12 mouse cellular contexts compared by ENCODE assay signal in genomic region chr2:180437149-180437864, GRCm38 (mm10). TPM values are rescaled to one million over a fixed set of nuclear protein-coding genes. Genes with fewer than 3 reads are reported as not detected.
DNase-seq lines count a peak whose midpoint lies in the region; ATAC-seq and TF ChIP-seq lines count a peak whose summit lies in the region.
"Had no signal": no experiment of that assay in that cellular context is flagged by ENCODE, and none has a peak within 500 bp of the region (broad histone marks: within the 10 kb centered on the region; RNA-seq: fewer than 3 reads in every experiment).

No protein-coding gene starts in this region.

- DNase-seq in kidney, adult 2 months = peak; percentile 46
- DNase-seq in kidney, postnatal 25 days = no peak
- DNase-seq in limb, embryonic 10.5 days (ENCODE audit: low spot score) = no peak
- DNase-seq in adrenal gland, postnatal 14 days = no peak
- DNase-seq in layer of hippocampus, postnatal 36 days = no peak
- DNase-seq: cerebellum, adult 9-11 months; lung, postnatal 10 days had no signal

- WGBS in kidney, adult 2 months = 61% methylated on average over 5 of the region's 5 CpGs
- WGBS in limb, embryonic 10.5 days = 79% methylated on average over 5 of the region's 5 CpGs
- WGBS in midbrain, embryonic 15.5 days = 86% methylated on average over 5 of the region's 5 CpGs
- WGBS in midbrain, embryonic 16.5 days = 87% methylated on average over 5 of the region's 5 CpGs

- no peak overlapping the region for H3K4me3 ChIP-seq in kidney, adult 2 months (ENCODE audit: insufficient read depth, low read depth, low read length)
- no peak overlapping the region for H3K4me3 ChIP-seq in limb, embryonic 10.5 days
- no peak overlapping the region for H3K4me3 ChIP-seq in myocyte
- H3K4me3 ChIP-seq in midbrain, embryonic 15.5 days = no peak overlapping the region
- H3K4me3 ChIP-seq in midbrain, embryonic 16.5 days (ENCODE audit: low read depth, low read length) = no peak overlapping the region
- H3K4me3 ChIP-seq: heart, embryonic 13.5 days had no signal

- H3K36me3 ChIP-seq in kidney, adult 2 months (ENCODE audit: control insufficient read depth, insufficient read depth, low read length) = no peaks in the 10 kb centered on the region
- H3K36me3 ChIP-seq in limb, embryonic 10.5 days = no peaks in the 10 kb centered on the region
- H3K36me3 ChIP-seq in myocyte (ENCODE audit: control insufficient read depth, insufficient read depth) = no peaks in the 10 kb centered on the region
- no peaks in the 10 kb centered on the region for H3K36me3 ChIP-seq in midbrain, embryonic 15.5 days (replicated peaks)
- H3K36me3 ChIP-seq in midbrain, embryonic 16.5 days (ENCODE audit: control insufficient read depth, insufficient read depth, low read length) = no peaks in the 10 kb centered on the region
- H3K36me3 ChIP-seq: heart, embryonic 13.5 days had no signal

- H3K4me1 ChIP-seq in kidney, adult 2 months (ENCODE audit: control insufficient read depth, insufficient read depth, low read length) = peaks cover 6% of the 10 kb centered on the region; the same call in 1 of the 2 replicates
- peaks cover 69% of the 10 kb centered on the region for H3K4me1 ChIP-seq in limb, embryonic 10.5 days
- H3K4me1 ChIP-seq in midbrain, embryonic 15.5 days = no peaks in the 10 kb centered on the region
- no peaks in the 10 kb centered on the region for H3K4me1 ChIP-seq in midbrain, embryonic 16.5 days (ENCODE audit: control insufficient read depth, insufficient read depth, low read length)

- TF ChIP-seq POLR2A in kidney, adult 2 months (IDR thresholded peaks at IDR 0.05; ENCODE audit: low read depth, low read length) = no peak
- TF ChIP-seq POLR2A in myocyte (IDR thresholded peaks at IDR 0.05; ENCODE audit: insufficient read length, low read depth) = no peak

- no peak overlapping the region for H3K9ac ChIP-seq in midbrain, embryonic 15.5 days
- no peak overlapping the region for H3K9ac ChIP-seq in midbrain, embryonic 16.5 days (ENCODE audit: low read depth, low read length)
- H3K9ac ChIP-seq: heart, embryonic 13.5 days had no signal

- peak overlapping the region; percentile 63; the same call in 1 of the 2 replicates for H3K27ac ChIP-seq in kidney, adult 2 months (ENCODE audit: insufficient read depth, low read depth, low read length)
- peak overlapping the region; percentile 42; the same call in 1 of the 2 replicates for H3K27ac ChIP-seq in limb, embryonic 10.5 days
- no peak overlapping the region for H3K27ac ChIP-seq in midbrain, embryonic 15.5 days
- no peak overlapping the region for H3K27ac ChIP-seq in midbrain, embryonic 16.5 days (ENCODE audit: low read length)
- H3K27ac ChIP-seq: heart, embryonic 13.5 days; hindbrain, postnatal 0 days had no signal

- peak overlapping the region; percentile 24 for H3K4me2 ChIP-seq in myocyte (ENCODE audit: low read depth)
- H3K4me2 ChIP-seq in midbrain, embryonic 15.5 days = no peak overlapping the region
- no peak overlapping the region for H3K4me2 ChIP-seq in midbrain, embryonic 16.5 days (ENCODE audit: low read length)
- H3K4me2 ChIP-seq: heart, embryonic 13.5 days had no signal

- H3ac ChIP-seq in myocyte (ENCODE audit: control insufficient read depth, insufficient read length) = no peak overlapping the region

- H3K27me3 ChIP-seq in kidney, adult 2 months (replicated peaks; ENCODE audit: control insufficient read depth, insufficient read depth, low read length) = no peaks in the 10 kb centered on the region
- no peaks in the 10 kb centered on the region for H3K27me3 ChIP-seq in limb, embryonic 10.5 days (ENCODE audit: low read depth, poor library complexity, severe bottlenecking)
- peaks cover 6% of the 10 kb centered on the region for H3K27me3 ChIP-seq in myocyte (ENCODE audit: control insufficient read depth, insufficient read depth, insufficient read length)
- peaks cover 3% of the 10 kb centered on the region; the same call in 1 of the 2 replicates for H3K27me3 ChIP-seq in midbrain, embryonic 15.5 days (replicated peaks)
- no peaks in the 10 kb centered on the region for H3K27me3 ChIP-seq in midbrain, embryonic 16.5 days (ENCODE audit: control insufficient read depth, insufficient read depth, low read depth, low read length)

- no peaks in the 10 kb centered on the region for H3K9me3 ChIP-seq in limb, embryonic 10.5 days (replicated peaks)
- H3K9me3 ChIP-seq in midbrain, embryonic 15.5 days = no peaks in the 10 kb centered on the region
- no peaks in the 10 kb centered on the region for H3K9me3 ChIP-seq in midbrain, embryonic 16.5 days (replicated peaks; ENCODE audit: control insufficient read depth, low read length, poor library complexity, severe bottlenecking)
- H3K9me3 ChIP-seq: heart, embryonic 13.5 days had no signal

- ATAC-seq in midbrain, embryonic 15.5 days (replicated peaks) = no peak
- no peak for ATAC-seq in midbrain, embryonic 16.5 days
- ATAC-seq: hindbrain, postnatal 0 days had no signal

- no peaks in the 10 kb centered on the region for H3K79me2 ChIP-seq in myocyte (ENCODE audit: control insufficient read depth, insufficient read depth)

- TF ChIP-seq CTCF in kidney, adult 2 months (conservative IDR thresholded peaks at IDR 0.05; ENCODE audit: insufficient read depth, insufficient read length, low read depth, low read length) = no peak

TF ChIP-seq in myocyte, 11 proteins besides CTCF, POLR2A, EP300 and RAD21:
- no peak for TF ChIP-seq E2F4 (IDR thresholded peaks at IDR 0.05; ENCODE audit: insufficient read depth)
- TF ChIP-seq CEBPB (IDR thresholded peaks at IDR 0.05; ENCODE audit: insufficient read depth, poor library complexity, severe bottlenecking) = no peak
- TF ChIP-seq TCF12 (IDR thresholded peaks at IDR 0.05; ENCODE audit: insufficient read depth, poor library complexity, severe bottlenecking) = no peak
- TF ChIP-seq MAX (IDR thresholded peaks at IDR 0.05; ENCODE audit: low read depth) = no peak
- TF ChIP-seq MYOD1 (IDR thresholded peaks at IDR 0.05; ENCODE audit: control insufficient read depth in 1 of 3, insufficient read length in 2 of 3, low read depth in 2 of 3) = no peak

RNA-seq across cellular contexts. Expression of gene Slco4a1, which starts 18.7 kb away (rescaled TPM):
- polyA plus RNA-seq in kidney, adult 2 months (2012; rRNA removed) = 49.4 and 64.7 TPM in 2 replicates
- 0.41 and 1.8 TPM in 2 replicates for polyA plus RNA-seq in limb, embryonic 10.5 days (2016; fragmentation: Nextera tagmentation; extraction: Ambion mirVana)
- 0.18 TPM for polyA plus RNA-seq in myocyte (2012; fragmentation: generic; extraction: Trizol)
- total RNA-seq in adrenal gland, postnatal 14 days (2021) = 7.0 and 7.1 TPM in 2 replicates
- polyA plus RNA-seq in midbrain, embryonic 15.5 days (2015; fragmentation: Nextera tagmentation; extraction: Ambion mirVana) = 1.5 and 1.7 TPM in 2 replicates
- 1.7 and 2.4 TPM in 2 replicates for polyA plus RNA-seq in midbrain, embryonic 16.5 days (2015; fragmentation: Nextera tagmentation; extraction: Ambion mirVana)
- total RNA-seq in layer of hippocampus, postnatal 36 days (2021) = 1 to 10 TPM in 1 of 2 experiments, under 1 TPM in 1; 0.87 to 2.6 TPM

Comparison
In these comparisons a context has a peak if more than half of its experiments do, and no peak if none do; other contexts are left out.
1. H3K27ac ChIP-seq: peak in kidney, adult 2 months (single experiment) and limb, embryonic 10.5 days (single experiment); none in midbrain, embryonic 15.5 days (single experiment) and midbrain, embryonic 16.5 days (single experiment).
2. RNA of gene Slco4a1, which starts 18.7 kb away (polyA plus RNA-seq): 49.4 to 64.7 TPM in kidney, adult 2 months; 0.41 to 1.8 TPM in limb, embryonic 10.5 days, 1.5 to 1.7 TPM in midbrain, embryonic 15.5 days, 1.7 to 2.4 TPM in midbrain, embryonic 16.5 days and 0.18 TPM in myocyte (single experiment); every median in the first group is over 10 times any median in the second.